Mouse (Mus musculus) C2C12 (cell line): ENCODE measurements at regions not wholly inside any gene's neighbourhood (a gene's known extent, or its start where the extent isn't known, plus 50 kb on each side); places are given as distances from the start of the nearest gene placed in this dataset.

Experiments
- H3K27me3 ChIP-seq: one replicate; pipeline ENCODE4 v1.6.1; 2011; ENCODE audit not compliant: control insufficient read depth, insufficient read depth, insufficient read length
- H3K36me3 ChIP-seq: one replicate; pipeline ENCODE4 v1.6.1; 2011; ENCODE audit not compliant: control insufficient read depth, insufficient read depth
- H3K4me3 ChIP-seq: one replicate; pipeline ENCODE4 v1.5.1; 2011; ENCODE audit warnings: mild to moderate bottlenecking, control low read depth; ENCODE audit not compliant: poor library complexity, insufficient read depth, severe bottlenecking
- H3K79me2 ChIP-seq: one replicate; pipeline ENCODE4 v1.6.1; 2011; ENCODE audit not compliant: control insufficient read depth, insufficient read depth
- H3K79me3 ChIP-seq: one replicate; pipeline ENCODE4 v1.6.1; 2011; ENCODE audit warnings: low read depth, control low read depth
- H3ac ChIP-seq: one replicate; pipeline ENCODE3; 2011; ENCODE audit warnings: low read depth; ENCODE audit not compliant: control insufficient read depth, insufficient read length
- CEBPB ChIP-seq: IDR thresholded peaks from one replicate; pipeline ENCODE4 v1.6.1; 2011; ENCODE audit warnings: low read depth, mild to moderate bottlenecking, control low read depth, moderate library complexity
- CTCF ChIP-seq: IDR thresholded peaks from one replicate; pipeline ENCODE4 v1.5.1; 2011; ENCODE audit not compliant: control insufficient read depth, insufficient read depth, insufficient read length
- FOSL1 ChIP-seq: IDR thresholded peaks from one replicate; pipeline ENCODE4 v1.8.0; 2011; ENCODE audit warnings: mild to moderate bottlenecking, low read length; ENCODE audit not compliant: poor library complexity, insufficient read depth, severe bottlenecking
- MAX ChIP-seq: IDR thresholded peaks from one replicate; pipeline ENCODE4 v1.6.1; 2011; ENCODE audit warnings: mild to moderate bottlenecking, control low read depth
- MYOD1 ChIP-seq: IDR thresholded peaks from one replicate; pipeline ENCODE4 v1.6.1; 2011; ENCODE audit warnings: low read depth; ENCODE audit not compliant: control insufficient read depth, insufficient read length
- MYOG ChIP-seq: IDR thresholded peaks from one replicate; pipeline ENCODE4 v1.6.1; 2011; ENCODE audit not compliant: control insufficient read depth, insufficient read length; ENCODE audit errors: extremely low read depth
- USF1 ChIP-seq: IDR thresholded peaks from one replicate; pipeline ENCODE4 v1.6.1; 2011; ENCODE audit warnings: low read depth, mild to moderate bottlenecking, control low read depth, moderate library complexity

GRCm38 (mm10) chr11:63481676-63482310 is 353.0 kb downstream of the Pmp22 start:
- TF ChIP-seq MYOD1 (no peak), CEBPB (no peak), CTCF (no peak), FOSL1 (no peak), USF1 (no peak), MYOG (no peak), MAX (no peak)
- no peaks in the 10 kb centered on the region for H3K36me3 ChIP-seq
- H3K79me2 ChIP-seq: no peaks in the 10 kb centered on the region

GRCm38 (mm10) chr11:63482593-63482992 is 353.8 kb downstream of the Pmp22 start:
- TF ChIP-seq FOSL1: no peak
- TF ChIP-seq CEBPB: no peak
- TF ChIP-seq MYOD1: no peak
- no peak for TF ChIP-seq MAX
- Histone ChIP-seq H3ac (no peak overlapping the region), H3K27me3 (no peaks in the 10 kb centered on the region), H3K36me3 (no peaks in the 10 kb centered on the region), H3K79me3 (no peaks in the 10 kb centered on the region), H3K79me2 (no peaks in the 10 kb centered on the region), H3K4me3 (no peak overlapping the region)

More at GRCm38 (mm10) chr11:63481676-63482310, 353.0 kb downstream of the Pmp22 start:
- Histone ChIP-seq H3K27me3 (no peaks in the 10 kb centered on the region), H3K4me3 (no peak overlapping the region), H3K79me3 (no peaks in the 10 kb centered on the region), H3ac (no peak overlapping the region)

GRCm38 (mm10) chr11:63487203-63487602 is 358.4 kb downstream of the Pmp22 start:
- no peak overlapping the region for H3ac ChIP-seq
- no peak for TF ChIP-seq MYOD1
- no peak for TF ChIP-seq MYOG
- TF ChIP-seq FOSL1: no peak
- no peak for TF ChIP-seq CTCF
- no peak for TF ChIP-seq MAX
- H3K36me3 ChIP-seq: no peaks in the 10 kb centered on the region
- no peak overlapping the region for H3K4me3 ChIP-seq
- H3K79me3 ChIP-seq: no peaks in the 10 kb centered on the region
- H3K27me3 ChIP-seq: no peaks in the 10 kb centered on the region
- H3K79me2 ChIP-seq: no peaks in the 10 kb centered on the region

GRCm38 (mm10) chr11:63502181-63502580 is 373.4 kb downstream of the Pmp22 start:
- no peaks in the 10 kb centered on the region for H3K36me3 ChIP-seq
- H3K79me2 ChIP-seq: no peaks in the 10 kb centered on the region
- no peaks in the 10 kb centered on the region for H3K79me3 ChIP-seq
- no peak overlapping the region for H3ac ChIP-seq
- TF ChIP-seq MYOD1: no peak
- no peak for TF ChIP-seq MAX
- no peak for TF ChIP-seq CTCF
- TF ChIP-seq MYOG: no peak
- TF ChIP-seq CEBPB: no peak
- H3K4me3 ChIP-seq: no peak overlapping the region
- no peaks in the 10 kb centered on the region for H3K27me3 ChIP-seq

DNA sequence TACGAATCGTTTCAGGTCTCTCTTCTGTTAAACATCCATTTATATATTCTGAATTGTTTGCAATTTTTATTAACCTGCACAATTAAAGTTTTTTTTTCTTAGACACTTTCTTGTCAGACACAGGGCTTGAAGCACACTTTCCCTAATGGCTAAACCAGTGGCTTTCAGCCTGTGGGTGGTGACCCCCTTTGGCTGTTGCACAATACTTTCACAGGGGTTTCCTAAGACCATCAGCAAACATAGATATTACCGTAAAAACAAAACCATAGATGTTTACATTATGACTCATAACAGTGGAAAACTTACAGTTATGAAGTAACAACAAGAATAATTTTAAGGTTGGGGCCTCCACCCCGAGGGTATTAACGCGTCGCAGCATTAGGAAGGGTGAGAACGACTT is 378.6 kb downstream of the Pmp22 start:
- Histone ChIP-seq H3K36me3 (no peaks in the 10 kb centered on the region), H3K4me3 (no peak overlapping the region), H3K27me3 (no peaks in the 10 kb centered on the region), H3ac (no peak overlapping the region), H3K79me3 (no peaks in the 10 kb centered on the region), H3K79me2 (no peaks in the 10 kb centered on the region)
- peak; percentile 94 for TF ChIP-seq CEBPB
- no peak for TF ChIP-seq CTCF

- no peaks in the 10 kb centered on the region for H3K27me3 ChIP-seq
- H3K79me2 ChIP-seq: no peaks in the 10 kb centered on the region
- TF ChIP-seq MAX (no peak), CEBPB (no peak), USF1 (no peak), MYOD1 (no peak), CTCF (no peak), FOSL1 (no peak), MYOG (no peak)
- H3ac ChIP-seq: no peak overlapping the region
- no peaks in the 10 kb centered on the region for H3K79me3 ChIP-seq
- no peak overlapping the region for H3K4me3 ChIP-seq
- no peaks in the 10 kb centered on the region for H3K36me3 ChIP-seq
Measured at GRCm38 (mm10) chr11:63508727-63509126, 379.9 kb downstream of the Pmp22 start.
